Mouse (Mus musculus): ENCODE measurements at regions not wholly inside any gene's neighbourhood (a gene's known extent, or its start where the extent isn't known, plus 50 kb on each side); places are given as distances from the start of the nearest gene placed in this dataset.

DNA sequence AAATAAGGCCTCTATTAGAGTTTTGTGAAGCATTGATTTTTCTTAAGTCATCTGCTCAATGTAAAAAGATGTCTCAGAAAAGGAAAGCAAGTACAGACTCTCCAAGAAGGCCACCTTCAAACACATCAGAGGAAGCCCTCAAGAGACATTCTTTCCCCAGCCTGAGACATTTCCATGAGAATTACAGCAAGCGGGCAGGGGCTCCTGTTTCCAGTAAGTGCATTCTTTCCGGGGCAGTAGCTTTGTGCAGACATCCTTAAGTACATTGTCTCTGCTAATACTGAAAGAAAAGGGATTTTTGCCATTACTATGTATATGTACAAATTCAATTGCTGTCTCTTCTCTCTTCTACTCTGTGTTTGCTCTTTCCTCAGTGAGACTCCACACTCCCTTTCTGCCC, 189.3 kb upstream of the Kynu start:
- H3K27me3 ChIP-seq (replicated peaks; ENCODE audit: insufficient read depth, low read length): no peaks in the 10 kb centered on the region
- no peaks in the 10 kb centered on the region for H3K4me1 ChIP-seq (ENCODE audit: insufficient read depth, low read depth, low read length)

DNA sequence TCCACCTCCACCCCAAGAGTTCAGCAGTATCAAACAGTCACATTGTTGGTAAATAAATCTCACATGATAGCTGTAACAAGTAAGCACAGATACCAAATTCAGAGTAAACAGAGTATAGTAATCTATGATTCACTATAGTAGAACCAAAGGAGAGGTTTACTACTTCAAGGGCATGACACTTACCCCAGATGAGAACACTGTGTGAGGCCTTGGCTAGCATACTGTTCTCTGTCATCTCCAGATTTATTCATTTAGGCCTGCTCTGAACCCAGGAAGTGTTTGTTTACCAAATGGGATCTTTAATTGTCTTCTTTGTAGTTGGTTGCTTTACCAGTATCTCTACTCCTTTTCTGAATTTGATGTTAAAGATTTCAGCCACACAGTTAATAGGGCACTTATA, 151.8 kb upstream of the Kynu start:
- TF ChIP-seq EP300 (IDR thresholded peaks at IDR 0.05) (no peak), CTCF (IDR thresholded peaks at IDR 0.05) (no peak)
- no peak for DNase-seq (ENCODE audit: low spot score)
- Histone ChIP-seq H3K4me3 (ENCODE audit: low read depth, low read length) (no peak overlapping the region), H3K4me2 (replicated peaks; ENCODE audit: low read depth, low read length) (no peak overlapping the region), H3K4me1 (ENCODE audit: insufficient read depth, low read depth, low read length) (no peaks in the 10 kb centered on the region), H3K27me3 (replicated peaks; ENCODE audit: insufficient read depth, low read length) (no peaks in the 10 kb centered on the region), H3K27ac (ENCODE audit: low read length) (peak overlapping the region; percentile 38; the same call in 1 of the 2 replicates), H3K36me3 (ENCODE audit: insufficient read depth, low read length) (no peaks in the 10 kb centered on the region), H3K9ac (replicated peaks; ENCODE audit: low read depth) (no peak overlapping the region), H3K9me3 (ENCODE audit: low read length) (no peaks in the 10 kb centered on the region)
- no peak for ATAC-seq

More for the DNA sequence above, 189.3 kb upstream of the Kynu start:
- Histone ChIP-seq H3K9me3 (ENCODE audit: low read length) (no peaks in the 10 kb centered on the region), H3K36me3 (ENCODE audit: insufficient read depth, low read length) (no peaks in the 10 kb centered on the region), H3K4me2 (replicated peaks; ENCODE audit: low read depth, low read length) (no peak overlapping the region), H3K27ac (ENCODE audit: low read length) (no peak overlapping the region), H3K4me3 (ENCODE audit: low read depth, low read length) (no peak overlapping the region), H3K9ac (replicated peaks; ENCODE audit: low read depth) (no peak overlapping the region)
- ATAC-seq: no peak
- no peak for DNase-seq (ENCODE audit: low spot score)
- TF ChIP-seq EP300 (IDR thresholded peaks at IDR 0.05) (no peak), CTCF (IDR thresholded peaks at IDR 0.05) (no peak)
- WGBS: 51% methylated on average over 2 of the region's 2 CpGs

DNA sequence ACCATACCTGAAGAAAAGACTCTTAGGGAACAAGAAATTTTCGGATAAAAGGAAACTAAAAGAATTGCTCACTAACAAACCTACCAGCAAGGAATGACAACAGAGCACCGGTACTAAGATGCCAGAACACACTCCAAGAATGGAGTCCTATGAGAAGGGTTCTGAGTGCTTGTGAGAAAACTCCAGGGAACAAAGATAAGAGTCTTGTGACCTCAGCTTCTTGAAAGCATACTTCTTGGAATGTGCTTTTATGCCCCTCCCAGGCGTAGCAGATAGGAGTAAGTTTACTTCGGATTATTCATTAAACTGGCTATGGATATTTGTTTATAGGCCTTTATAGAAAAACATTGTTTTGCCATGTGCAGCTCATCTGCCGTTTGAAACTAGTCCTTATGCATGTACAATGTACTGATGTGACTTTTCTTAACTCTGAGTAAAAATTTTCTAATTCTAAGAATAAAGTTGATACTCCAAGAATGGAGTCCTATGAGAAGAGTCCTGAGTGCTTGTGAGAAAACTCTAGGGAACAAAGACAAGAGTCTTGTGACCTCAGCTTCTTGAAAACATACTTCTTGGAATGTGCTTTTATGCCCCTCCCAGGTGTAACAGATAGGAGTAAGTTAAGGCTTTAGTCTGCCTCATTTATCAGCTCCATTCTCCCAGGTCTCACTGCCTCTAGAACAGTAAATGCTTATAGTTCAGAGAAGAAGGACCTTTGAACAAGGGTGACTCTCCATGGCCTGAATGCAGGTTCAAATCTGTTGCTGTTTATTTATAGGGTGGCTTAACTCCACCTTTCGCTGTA, 150.8 kb upstream of the Kynu start:
- H3K36me3 ChIP-seq (ENCODE audit: insufficient read depth, low read length): no peaks in the 10 kb centered on the region
- peak; percentile 96 for TF ChIP-seq EP300 (IDR thresholded peaks at IDR 0.05)
- no peak for TF ChIP-seq CTCF (IDR thresholded peaks at IDR 0.05)
- H3K4me3 ChIP-seq (ENCODE audit: low read depth, low read length): no peak overlapping the region
- ATAC-seq: peak; percentile 96
- 50% methylated on average over 6 of the region's 6 CpGs for WGBS
- H3K9ac ChIP-seq (replicated peaks; ENCODE audit: low read depth): no peak overlapping the region
- peak; percentile 83 for DNase-seq (ENCODE audit: low spot score)
- no peaks in the 10 kb centered on the region for H3K9me3 ChIP-seq (ENCODE audit: low read length)
- H3K27me3 ChIP-seq (replicated peaks; ENCODE audit: insufficient read depth, low read length): no peaks in the 10 kb centered on the region
- H3K4me2 ChIP-seq (replicated peaks; ENCODE audit: low read depth, low read length): no peak overlapping the region
- no peaks in the 10 kb centered on the region for H3K4me1 ChIP-seq (ENCODE audit: insufficient read depth, low read depth, low read length)
- H3K27ac ChIP-seq (ENCODE audit: low read length): peak overlapping the region; percentile 68

DNA sequence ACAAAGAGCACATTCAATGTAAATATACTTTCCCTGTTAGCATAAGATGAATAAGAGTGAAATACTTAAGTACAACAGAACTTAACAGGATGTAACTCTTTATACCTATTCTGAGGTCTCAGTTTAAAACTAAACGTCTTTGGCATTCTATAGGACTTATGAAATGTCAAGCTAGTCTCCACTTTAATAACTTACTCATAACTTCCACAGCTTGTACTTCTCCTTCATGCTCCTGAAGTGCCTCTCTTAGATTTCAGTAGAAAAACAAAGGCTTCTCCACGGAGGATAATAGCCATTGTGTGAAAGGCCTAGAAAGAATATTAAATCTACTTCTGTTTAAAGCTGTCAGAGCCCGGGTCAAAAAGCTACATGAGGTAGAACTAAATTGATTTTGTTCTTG, 117.9 kb upstream of the Kynu start:
- ATAC-seq (peak; percentile 70), DNase-seq (ENCODE audit: low spot score) (peak; percentile 61)
- H3K27ac ChIP-seq (ENCODE audit: low read length): no peak overlapping the region
- H3K9me3 ChIP-seq (ENCODE audit: low read length): no peaks in the 10 kb centered on the region
- H3K9ac ChIP-seq (replicated peaks; ENCODE audit: low read depth): no peak overlapping the region
- H3K4me3 ChIP-seq (ENCODE audit: low read depth, low read length): no peak overlapping the region
- no peak overlapping the region for H3K4me2 ChIP-seq (replicated peaks; ENCODE audit: low read depth, low read length)
- H3K27me3 ChIP-seq (replicated peaks; ENCODE audit: insufficient read depth, low read length): no peaks in the 10 kb centered on the region
- WGBS: 30% methylated on average over 3 of the region's 3 CpGs
- TF ChIP-seq CTCF (IDR thresholded peaks at IDR 0.05): no peak
- peak; percentile 57 for TF ChIP-seq EP300 (IDR thresholded peaks at IDR 0.05)
- H3K36me3 ChIP-seq (ENCODE audit: insufficient read depth, low read length): no peaks in the 10 kb centered on the region
- H3K4me1 ChIP-seq (ENCODE audit: insufficient read depth, low read depth, low read length): no peaks in the 10 kb centered on the region

DNA sequence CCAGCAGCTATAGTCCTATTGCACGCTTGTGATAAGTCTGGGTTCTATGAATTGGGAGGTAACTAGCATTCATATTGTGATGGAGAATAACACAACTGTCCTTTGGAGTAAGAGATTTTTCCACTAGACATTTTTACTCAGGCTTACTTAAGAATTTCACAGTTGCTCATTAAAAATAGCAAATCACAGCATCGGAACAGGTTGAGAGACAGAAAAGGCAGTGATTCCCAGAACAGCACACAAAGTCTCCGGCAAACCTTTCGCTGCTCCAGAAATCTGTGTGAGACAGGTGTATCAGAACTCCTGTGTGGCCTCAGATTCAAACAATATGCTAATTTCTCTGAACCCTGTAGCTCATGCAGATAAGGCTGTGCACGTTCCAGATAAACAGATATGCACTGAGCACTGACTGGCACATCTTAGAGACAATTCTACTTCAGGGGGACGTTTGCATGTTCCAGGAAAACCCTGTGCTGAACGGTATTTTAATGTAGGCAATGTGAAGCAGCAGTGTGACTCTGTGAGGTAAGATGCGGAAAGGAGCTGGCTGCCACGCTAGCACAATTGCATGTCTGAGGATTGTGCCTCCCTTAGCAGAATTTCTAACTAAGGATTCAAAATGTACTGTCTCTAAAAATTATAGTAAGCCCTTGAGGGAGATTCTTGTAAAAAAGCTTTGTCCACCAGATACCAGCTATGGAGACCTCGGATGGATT, 99.8 kb upstream of the Kynu start:
- Histone ChIP-seq H3K9ac (replicated peaks; ENCODE audit: low read depth) (no peak overlapping the region), H3K4me1 (ENCODE audit: insufficient read depth, low read depth, low read length) (no peaks in the 10 kb centered on the region), H3K9me3 (ENCODE audit: low read length) (no peaks in the 10 kb centered on the region), H3K4me2 (replicated peaks; ENCODE audit: low read depth, low read length) (no peak overlapping the region), H3K27ac (ENCODE audit: low read length) (no peak overlapping the region), H3K4me3 (ENCODE audit: low read depth, low read length) (no peak overlapping the region), H3K27me3 (replicated peaks; ENCODE audit: insufficient read depth, low read length) (no peaks in the 10 kb centered on the region), H3K36me3 (ENCODE audit: insufficient read depth, low read length) (no peaks in the 10 kb centered on the region)
- DNase-seq (ENCODE audit: low spot score) (no peak), ATAC-seq (no peak)
- 75% methylated on average over 10 of the region's 10 CpGs for WGBS
- TF ChIP-seq EP300 (IDR thresholded peaks at IDR 0.05) (no peak), CTCF (IDR thresholded peaks at IDR 0.05) (no peak)

DNA sequence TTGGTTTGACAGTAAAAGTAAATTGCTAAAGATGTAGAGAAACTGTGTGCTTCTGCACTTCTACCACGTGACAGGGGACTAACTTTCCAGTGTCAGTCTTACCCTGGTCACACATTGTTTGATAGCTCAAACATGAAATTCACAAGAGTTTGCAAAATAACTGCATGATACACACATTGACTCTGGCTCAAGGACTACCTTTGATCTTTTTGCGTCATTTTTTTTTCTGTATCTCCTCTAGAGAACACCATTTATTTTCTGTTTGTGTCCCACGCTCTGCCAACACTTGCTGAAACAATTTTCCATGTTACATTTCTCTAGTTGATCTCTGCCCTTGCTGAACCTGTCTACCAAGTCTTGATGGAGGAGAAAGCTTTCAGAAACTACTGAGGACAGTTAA, 86.0 kb upstream of the Kynu start:
- Histone ChIP-seq H3K36me3 (ENCODE audit: insufficient read depth, low read length) (no peaks in the 10 kb centered on the region), H3K4me1 (ENCODE audit: insufficient read depth, low read depth, low read length) (no peaks in the 10 kb centered on the region), H3K4me2 (replicated peaks; ENCODE audit: low read depth, low read length) (no peak overlapping the region), H3K9ac (replicated peaks; ENCODE audit: low read depth) (no peak overlapping the region), H3K27ac (ENCODE audit: low read length) (no peak overlapping the region), H3K27me3 (replicated peaks; ENCODE audit: insufficient read depth, low read length) (no peaks in the 10 kb centered on the region), H3K9me3 (ENCODE audit: low read length) (no peaks in the 10 kb centered on the region), H3K4me3 (ENCODE audit: low read depth, low read length) (no peak overlapping the region)
- 62% methylated on average over 3 of the region's 3 CpGs for WGBS
- no peak for DNase-seq (ENCODE audit: low spot score)
- TF ChIP-seq CTCF (IDR thresholded peaks at IDR 0.05): no peak
- no peak for TF ChIP-seq EP300 (IDR thresholded peaks at IDR 0.05)
- no peak for ATAC-seq
